Mouse (Mus musculus) liver, postnatal 0 days (tissue): Measurements from ENCODE around the gene Lhfpl5.

ENCODE experiments used
- CTCF ChIP-seq: sonication (generic); IDR thresholded peaks from 2 replicates; pipeline ENCODE4 v1.5.1; 2016; ENCODE audit warnings: antibody characterized with exemption, low read depth
- EP300 ChIP-seq: IDR thresholded peaks from 2 replicates; pipeline ENCODE4 v1.6.1; 2016; ENCODE audit warnings: antibody characterized with exemption, low read depth, mild to moderate bottlenecking

DNA sequence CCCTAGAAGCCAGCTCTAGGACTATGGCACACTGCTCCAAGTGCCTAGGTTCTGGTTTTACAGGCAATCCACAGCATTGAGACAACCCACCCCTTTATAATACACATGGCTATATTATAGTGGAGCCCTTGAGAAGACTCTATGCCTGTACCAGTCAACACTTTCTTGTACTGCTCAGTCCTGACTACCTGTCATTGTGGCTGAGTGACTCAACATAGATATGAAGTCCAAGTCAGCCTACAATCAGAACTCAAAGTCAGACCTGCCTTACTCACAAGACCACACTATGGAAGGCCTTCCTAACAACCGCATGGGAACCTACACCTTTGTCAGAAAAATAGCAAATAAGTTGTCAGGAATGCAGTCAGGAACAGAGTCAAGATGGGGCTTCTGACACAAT, 43.3 kb downstream of the Lhfpl5 start:
- TF ChIP-seq EP300 = no peak
- no peak for TF ChIP-seq CTCF
